Mouse (Mus musculus) limb, embryonic 14.5 days (tissue): ENCODE measurements around the gene Extl1. TPM values are rescaled to one million over a fixed set of nuclear protein-coding genes. Genes with fewer than 3 reads are reported as not detected.

ENCODE experiments used
- ATAC-seq: fragments of 200-750 bp; cut with Nextera tagmentation; 2 replicates; pipeline ENCODE4 v1.8.0; 2017; ENCODE audit warnings: low read depth, moderate number of reproducible peaks, moderate TSS enrichment; ENCODE audit not compliant: low FRiP score
- DNase-seq: peaks from one replicate; pipeline ENCODE4 v3.0.0-alpha.2; 2015; ENCODE audit warnings: low spot score
- H3K27ac ChIP-seq: fragments of 300-500 bp; sonication (generic); replicated peaks from 2 replicates; pipeline ENCODE4 v1.5.1; 2014; ENCODE audit warnings: low read depth, mild to moderate bottlenecking, low read length, moderate library complexity, mixed read lengths
- H3K27me3 ChIP-seq: fragments of 300-500 bp; sonication (generic); 2 replicates; pipeline ENCODE4 v1.6.1; 2014; ENCODE audit warnings: low read length, mixed read lengths; ENCODE audit not compliant: control insufficient read depth, insufficient read depth
- H3K36me3 ChIP-seq: fragments of 300-500 bp; sonication (generic); 2 replicates; pipeline ENCODE4 v1.6.1; 2014; ENCODE audit warnings: mild to moderate bottlenecking, low read length, moderate library complexity, mixed read lengths; ENCODE audit not compliant: control insufficient read depth, insufficient read depth
- H3K4me1 ChIP-seq: fragments of 300-500 bp; sonication (generic); 2 replicates; pipeline ENCODE4 v1.6.1; 2014; ENCODE audit warnings: antibody characterized with exemption, low read length, mixed read lengths; ENCODE audit not compliant: control insufficient read depth, insufficient read depth
- H3K4me2 ChIP-seq: fragments of 300-500 bp; sonication (generic); replicated peaks from 2 replicates; pipeline ENCODE4 v1.6.1; 2014; ENCODE audit warnings: low read depth, mild to moderate bottlenecking, low read length, moderate library complexity; ENCODE audit not compliant: severe bottlenecking
- H3K4me3 ChIP-seq: fragments of 300-500 bp; sonication (generic); replicated peaks from 2 replicates; pipeline ENCODE4 v1.5.1; 2014; ENCODE audit warnings: low read length
- H3K9ac ChIP-seq: fragments of 300-500 bp; sonication (generic); 2 replicates; pipeline ENCODE4 v1.6.1; 2014; ENCODE audit warnings: mild to moderate bottlenecking, low read depth, low read length, moderate library complexity; ENCODE audit not compliant: severe bottlenecking
- H3K9me3 ChIP-seq: fragments of 300-500 bp; sonication (generic); 2 replicates; pipeline ENCODE4 v1.6.1; 2016; ENCODE audit warnings: low read length; ENCODE audit not compliant: control insufficient read depth
- POLR2A ChIP-seq: fragments of 200-500 bp; IDR thresholded peaks from 2 replicates; pipeline ENCODE4 v1.8.0; 2012; ENCODE audit warnings: inconsistent platforms, mild to moderate bottlenecking, moderate library complexity, borderline replicate concordance; ENCODE audit not compliant: insufficient read depth, insufficient read length; ENCODE audit errors: extremely low read depth
- WGBS: fragments of 180-500 bp; shearing (Covaris S2); extraction: QIAGEN DNeasy Blood & Tissue Kit; methylation state at CpG from one replicate; pipeline ENCODE4 v1.1.7; 2014; 5-methylcytosine and 5-hydroxymethylcytosine counted together
- polyA plus RNA-seq, 2 experiments: library from polyadenylated mRNA; depleted of rRNA in 1 of 2; stranded (reverse) in 1 of 2; unstranded in 1 of 2; fragments of >200 nt; fragmentation: Nextera tagmentation in 1 of 2; extraction: Ambion mirVana in 1 of 2; gene quantifications; 2 replicates each; pipeline versions ENCODE4 v1.2.1 to v1.2.3; 2012 to 2014

Gene Extl1
- polyA plus RNA-seq, 2 experiments, result 7.2 to 10.0 TPM

DNA sequence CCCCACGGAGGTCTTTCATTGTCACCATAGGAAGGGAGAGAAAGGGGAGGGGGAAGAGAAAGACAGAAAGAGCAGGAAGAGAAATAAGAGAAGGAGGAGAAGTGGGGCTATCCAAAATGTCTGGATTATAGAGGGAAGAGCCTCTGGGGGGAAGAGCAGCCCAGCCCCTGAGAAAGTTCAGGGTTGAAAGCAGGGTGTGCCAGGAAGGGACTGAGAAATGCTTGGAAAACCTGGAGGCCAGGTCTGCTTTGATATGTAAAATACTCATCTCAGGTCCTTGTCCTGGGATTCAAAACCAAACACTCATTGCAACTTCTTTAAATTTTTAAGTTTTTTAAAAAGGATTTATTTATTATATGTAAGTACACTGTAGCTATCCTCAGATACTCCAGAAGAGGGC is 8.0 kb upstream of the Extl1 start:
- Histone ChIP-seq H3K4me1 (peaks cover 3% of the 10 kb centered on the region; the same call in 1 of the 2 replicates), H3K9me3 (no peaks in the 10 kb centered on the region), H3K9ac (no peak overlapping the region), H3K4me3 (no peak overlapping the region), H3K27me3 (no peaks in the 10 kb centered on the region), H3K27ac (no peak overlapping the region), H3K36me3 (no peaks in the 10 kb centered on the region), H3K4me2 (no peak overlapping the region)
- TF ChIP-seq POLR2A, result no peak
- WGBS, result 82% methylated on average over 1 of the region's 1 CpGs
- ATAC-seq (no peak), DNase-seq (no peak)

DNA sequence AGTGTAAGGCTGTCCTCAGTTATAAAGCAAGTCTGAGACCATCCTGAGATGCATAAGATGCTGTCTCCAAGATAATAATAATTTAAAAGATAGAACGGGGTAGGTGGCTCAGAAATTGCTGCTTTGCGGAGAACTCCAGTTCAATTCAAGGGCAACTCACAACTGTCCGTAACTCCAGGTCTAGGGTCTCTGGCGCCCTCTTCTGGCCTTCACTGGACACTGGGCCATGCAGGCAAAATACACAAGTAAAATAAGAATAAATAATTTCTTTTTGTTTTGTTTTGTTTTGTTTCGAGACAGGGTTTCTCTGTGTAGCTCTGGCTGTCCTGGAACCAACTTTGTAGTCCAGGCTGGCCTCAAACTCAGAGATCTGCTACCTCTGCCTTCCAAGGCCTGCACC is 4.7 kb upstream of the Extl1 start:
- Histone ChIP-seq H3K9ac (no peak overlapping the region), H3K4me2 (no peak overlapping the region), H3K27ac (no peak overlapping the region), H3K4me1 (peaks cover 3% of the 10 kb centered on the region; the same call in 1 of the 2 replicates), H3K9me3 (no peaks in the 10 kb centered on the region), H3K27me3 (no peaks in the 10 kb centered on the region), H3K4me3 (no peak overlapping the region), H3K36me3 (no peaks in the 10 kb centered on the region)
- no peak for ATAC-seq
- WGBS, result 12% methylated on average over 5 of the region's 5 CpGs
- no peak for DNase-seq
- no peak for TF ChIP-seq POLR2A

DNA sequence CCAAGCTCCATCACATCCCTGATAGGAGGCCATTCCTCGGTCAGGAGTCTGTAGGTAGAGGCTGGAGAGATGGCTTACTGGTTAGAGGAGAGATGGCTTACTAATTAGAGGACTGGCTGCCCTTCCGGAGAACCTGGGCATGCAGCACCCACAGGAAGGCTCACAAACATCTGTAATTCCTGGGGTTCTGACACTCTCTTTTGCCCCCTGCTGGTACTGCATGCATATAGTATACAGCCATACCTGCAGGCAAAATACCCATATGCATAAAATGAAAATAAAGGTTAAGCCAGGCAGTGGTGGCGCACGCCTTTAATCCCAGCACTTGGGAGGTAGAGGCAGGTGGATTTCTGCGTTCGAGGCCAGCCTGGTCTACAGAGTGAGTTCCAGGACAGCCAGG is 3.6 kb upstream of the Extl1 start:
- no peak overlapping the region for H3K9ac ChIP-seq
- TF ChIP-seq POLR2A, result no peak
- no peak overlapping the region for H3K4me3 ChIP-seq
- H3K4me1 ChIP-seq, result peaks cover under 1% of the 10 kb centered on the region; the same call in 1 of the 2 replicates
- H3K27me3 ChIP-seq, result no peaks in the 10 kb centered on the region
- DNase-seq, result no peak
- no peak overlapping the region for H3K27ac ChIP-seq
- no peaks in the 10 kb centered on the region for H3K36me3 ChIP-seq
- no peak overlapping the region for H3K4me2 ChIP-seq
- no peaks in the 10 kb centered on the region for H3K9me3 ChIP-seq
- ATAC-seq, result no peak
- WGBS, result 65% methylated on average over 6 of the region's 6 CpGs

DNA sequence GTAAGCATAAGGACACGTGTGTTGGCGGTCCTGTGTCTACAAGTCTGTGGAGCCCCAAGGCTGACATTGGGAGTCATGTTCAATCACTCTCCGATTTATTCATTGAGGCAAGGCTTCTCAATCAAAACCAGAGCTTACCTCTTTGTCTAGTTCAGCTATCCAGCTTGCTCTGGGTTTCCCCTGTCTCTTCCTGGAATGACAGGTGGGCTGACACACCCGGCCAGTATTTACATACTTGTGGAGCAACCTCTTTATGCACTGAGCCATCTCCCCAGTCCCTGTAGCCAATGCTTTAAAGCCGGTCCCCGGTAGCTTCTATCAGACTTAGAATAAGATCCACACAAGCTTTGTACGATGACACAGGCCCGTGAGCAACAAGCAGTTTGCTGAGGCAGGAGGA is 4.1 kb downstream of the Extl1 start:
- ATAC-seq (no peak), DNase-seq (no peak)
- Histone ChIP-seq H3K4me3 (no peak overlapping the region), H3K4me1 (peaks cover 6% of the 10 kb centered on the region; the same call in 1 of the 2 replicates), H3K9ac (no peak overlapping the region), H3K36me3 (no peaks in the 10 kb centered on the region), H3K9me3 (no peaks in the 10 kb centered on the region), H3K27me3 (no peaks in the 10 kb centered on the region), H3K27ac (no peak overlapping the region), H3K4me2 (no peak overlapping the region)
- no peak for TF ChIP-seq POLR2A
- WGBS, result 81% methylated on average over 8 of the region's 8 CpGs

DNA sequence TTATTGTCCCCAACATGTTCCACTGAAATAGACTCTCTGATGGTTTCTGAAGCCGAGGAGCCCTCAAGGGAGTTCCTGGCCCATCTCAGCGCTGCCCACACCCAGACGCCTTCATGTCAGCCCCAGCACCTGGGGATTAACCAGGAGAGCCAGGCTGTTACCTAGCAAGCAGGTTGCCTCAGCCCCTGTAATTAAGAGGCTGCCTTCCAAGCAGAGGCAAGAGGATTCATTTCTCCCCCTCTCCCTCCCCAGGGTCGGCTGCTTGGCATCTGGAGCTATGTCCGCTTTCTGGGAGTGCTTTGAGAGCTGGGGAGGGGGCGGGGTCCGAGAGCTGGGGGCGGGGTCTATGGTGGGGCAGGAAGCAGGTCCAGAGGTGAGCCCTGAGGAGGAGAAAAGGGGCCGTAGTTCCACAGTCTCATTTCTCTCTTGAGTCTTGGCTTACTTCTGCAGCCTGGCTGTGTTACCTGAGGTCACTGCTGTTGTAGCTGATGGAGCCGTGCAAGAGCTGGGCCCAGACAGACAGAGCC is 5.5 kb downstream of the Extl1 start:
- 21% methylated on average over 9 of the region's 10 CpGs for WGBS
- Histone ChIP-seq H3K9ac (no peak overlapping the region), H3K4me3 (no peak overlapping the region), H3K27me3 (no peaks in the 10 kb centered on the region), H3K9me3 (no peaks in the 10 kb centered on the region), H3K4me2 (no peak overlapping the region), H3K27ac (no peak overlapping the region), H3K4me1 (peaks cover 6% of the 10 kb centered on the region; the same call in 1 of the 2 replicates), H3K36me3 (no peaks in the 10 kb centered on the region)
- ATAC-seq, result no peak
- DNase-seq, result no peak
- no peak for TF ChIP-seq POLR2A

DNA sequence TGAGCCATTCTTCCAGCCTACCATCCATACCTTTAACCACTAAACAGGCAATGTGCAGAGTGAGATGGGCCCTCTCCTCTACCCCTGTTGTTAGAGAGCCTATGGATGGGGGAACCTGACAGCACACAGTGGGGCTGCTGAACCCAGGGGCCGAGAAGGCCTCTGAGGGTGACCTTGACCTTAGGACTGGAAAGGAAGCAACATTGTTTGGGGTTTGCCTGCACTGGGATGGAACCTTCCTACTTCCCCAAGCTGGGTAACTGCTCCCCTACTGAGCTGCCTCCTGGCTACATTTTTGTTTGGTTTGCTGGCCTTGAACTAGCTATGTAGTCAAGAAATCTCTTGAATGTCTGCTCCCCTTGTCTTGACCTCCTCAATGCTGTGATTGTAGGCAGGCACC is 9.3 kb downstream of the Extl1 start:
- 63% methylated on average over 1 of the region's 1 CpGs for WGBS
- no peak for TF ChIP-seq POLR2A
- Histone ChIP-seq H3K9ac (no peak overlapping the region), H3K4me2 (no peak overlapping the region), H3K9me3 (no peaks in the 10 kb centered on the region), H3K27ac (no peak overlapping the region), H3K36me3 (no peaks in the 10 kb centered on the region), H3K27me3 (peaks cover 30% of the 10 kb centered on the region), H3K4me1 (peaks cover 22% of the 10 kb centered on the region), H3K4me3 (no peak overlapping the region)
- no peak for ATAC-seq
- DNase-seq, result no peak
